Mouse (Mus musculus) limb, embryonic 13.5 days (tissue): ENCODE results near the gene Gimap8. TPM values are rescaled to one million over a fixed set of nuclear protein-coding genes. Genes with fewer than 3 reads are reported as not detected.

Experiments
- ATAC-seq: fragments of 200-750 bp; cut with Nextera tagmentation; 2 replicates; pipeline ENCODE4 v1.8.0; 2017; ENCODE audit warnings: low read depth, moderate number of reproducible peaks, moderate TSS enrichment; ENCODE audit not compliant: low FRiP score
- H3K27ac ChIP-seq: fragments of 300-500 bp; sonication (generic); 2 replicates; pipeline ENCODE4 v1.5.1; 2015; ENCODE audit warnings: inconsistent platforms, mild to moderate bottlenecking, moderate library complexity
- H3K27me3 ChIP-seq: fragments of 300-500 bp; sonication (generic); 2 replicates; pipeline ENCODE4 v1.6.1; 2015; ENCODE audit warnings: mild to moderate bottlenecking, inconsistent platforms
- H3K36me3 ChIP-seq: fragments of 300-500 bp; sonication (generic); 2 replicates; pipeline ENCODE4 v1.6.1; 2015; ENCODE audit warnings: inconsistent platforms, mild to moderate bottlenecking, moderate library complexity
- H3K4me1 ChIP-seq: fragments of 300-500 bp; sonication (generic); 2 replicates; pipeline ENCODE4 v1.6.1; 2015; ENCODE audit warnings: inconsistent platforms
- H3K4me2 ChIP-seq: fragments of 300-500 bp; sonication (generic); replicated peaks from 2 replicates; pipeline ENCODE4 v1.6.1; 2015; ENCODE audit warnings: inconsistent platforms, mild to moderate bottlenecking, moderate library complexity
- H3K4me3 ChIP-seq: fragments of 300-500 bp; sonication (generic); 2 replicates; pipeline ENCODE4 v1.5.1; 2015; ENCODE audit warnings: moderate library complexity, mild to moderate bottlenecking, inconsistent platforms
- H3K9ac ChIP-seq: fragments of 300-500 bp; sonication (generic); 2 replicates; pipeline ENCODE4 v1.6.1; 2015; ENCODE audit warnings: mild to moderate bottlenecking, inconsistent platforms
- H3K9me3 ChIP-seq: fragments of 300-500 bp; sonication (generic); 2 replicates; pipeline ENCODE4 v1.6.1; 2016; ENCODE audit warnings: inconsistent platforms
- WGBS: fragments of 180-500 bp; shearing (Covaris S2); methylation state at CpG from one replicate; pipeline ENCODE4 v1.1.7; 2015; 5-methylcytosine and 5-hydroxymethylcytosine counted together
- polyA plus RNA-seq: library from polyadenylated mRNA; unstranded; fragments of >200 nt; fragmentation: Nextera tagmentation; extraction: Ambion mirVana; gene quantifications from 2 replicates; pipeline ENCODE4 v1.2.1, GENCODE M21; 2015

Gimap8 gene
- polyA plus RNA-seq, 1 experiment from 2014 or later: 0.70 TPM

GRCm38 (mm10) chr6:48700251-48701075, 53.4 kb downstream of the Gimap8 start:
- no peak overlapping the region for H3K4me3 ChIP-seq
- WGBS: 51% methylated on average over 5 of the region's 5 CpGs
- H3K36me3 ChIP-seq: no peaks in the 10 kb centered on the region
- no peak overlapping the region for H3K9ac ChIP-seq
- H3K27ac ChIP-seq: no peak overlapping the region; the same call in 1 of the 2 replicates
- H3K4me2 ChIP-seq: no peak overlapping the region
- no peaks in the 10 kb centered on the region for H3K9me3 ChIP-seq
- ATAC-seq: no peak
- no peaks in the 10 kb centered on the region for H3K27me3 ChIP-seq
- H3K4me1 ChIP-seq: no peaks in the 10 kb centered on the region

- no peak for ATAC-seq
- Histone ChIP-seq H3K27ac (no peak overlapping the region), H3K36me3 (no peaks in the 10 kb centered on the region), H3K4me3 (no peak overlapping the region), H3K4me2 (no peak overlapping the region), H3K27me3 (no peaks in the 10 kb centered on the region), H3K9me3 (no peaks in the 10 kb centered on the region), H3K9ac (no peak overlapping the region), H3K4me1 (no peaks in the 10 kb centered on the region)
- WGBS: 79% methylated on average over 7 of the region's 7 CpGs
Measured at GRCm38 (mm10) chr6:48702146-48702545, 55.1 kb downstream of the Gimap8 start.

- Histone ChIP-seq H3K4me1 (no peaks in the 10 kb centered on the region), H3K9me3 (no peaks in the 10 kb centered on the region), H3K9ac (no peak overlapping the region), H3K4me2 (no peak overlapping the region), H3K4me3 (no peak overlapping the region), H3K36me3 (no peaks in the 10 kb centered on the region), H3K27ac (no peak overlapping the region), H3K27me3 (no peaks in the 10 kb centered on the region)
- no peak for ATAC-seq
- WGBS: 60% methylated on average over 5 of the region's 5 CpGs
Measured at GRCm38 (mm10) chr6:48702601-48703000, 55.6 kb downstream of the Gimap8 start.

- no peaks in the 10 kb centered on the region for H3K36me3 ChIP-seq
- no peak overlapping the region for H3K4me3 ChIP-seq
- no peak for ATAC-seq
- H3K27ac ChIP-seq: no peak overlapping the region
- H3K27me3 ChIP-seq: no peaks in the 10 kb centered on the region
- H3K9ac ChIP-seq: no peak overlapping the region
- no peak overlapping the region for H3K4me2 ChIP-seq
- H3K4me1 ChIP-seq: peaks cover 5% of the 10 kb centered on the region
- H3K9me3 ChIP-seq: no peaks in the 10 kb centered on the region
Measured at GRCm38 (mm10) chr6:48704146-48704545, 57.1 kb downstream of the Gimap8 start.

GRCm38 (mm10) chr6:48706130-48706529, 59.1 kb downstream of the Gimap8 start:
- WGBS: 68% methylated on average over 3 of the region's 3 CpGs
- ATAC-seq: no peak
- Histone ChIP-seq H3K9me3 (no peaks in the 10 kb centered on the region), H3K27ac (no peak overlapping the region), H3K27me3 (no peaks in the 10 kb centered on the region), H3K4me3 (no peak overlapping the region), H3K36me3 (no peaks in the 10 kb centered on the region), H3K4me2 (no peak overlapping the region), H3K4me1 (peaks cover 5% of the 10 kb centered on the region), H3K9ac (no peak overlapping the region)

Other genes with a start within 250 kb of the Gimap8 start
- 23.0 and 24.7 TPM in 2 replicates for gene Zfp467, start 201.4 kb upstream of the Gimap8 start, polyA plus RNA-seq
- 0.23 and 0.47 TPM in 2 replicates for gene Sspo, start 199.0 kb upstream of the Gimap8 start, polyA plus RNA-seq
- gene Atp6v0e2, start 109.6 kb upstream of the Gimap8 start, polyA plus RNA-seq: 9.2 and 9.3 TPM in 2 replicates
- 6.9 and 11.6 TPM in 2 replicates for gene Lrrc61, start 92.4 kb upstream of the Gimap8 start, polyA plus RNA-seq
- gene Rarres2, start 74.4 kb upstream of the Gimap8 start, polyA plus RNA-seq: 10.3 and 10.9 TPM in 2 replicates
- not detected in 2 replicates for gene Gm45021, start 57.6 kb upstream of the Gimap8 start, polyA plus RNA-seq
- 30.7 and 34.1 TPM in 2 replicates for gene Repin1, start 53.4 kb upstream of the Gimap8 start, polyA plus RNA-seq
- 0.73 TPM in 1 of 2 replicates, not detected in the other for gene Gm44965, start 53.3 kb upstream of the Gimap8 start, polyA plus RNA-seq
- 7.2 and 7.7 TPM in 2 replicates for gene Zfp775, start 45.2 kb upstream of the Gimap8 start, polyA plus RNA-seq
- 0.75 and 0.89 TPM in 2 replicates for gene AI854703, start 20.5 kb upstream of the Gimap8 start, polyA plus RNA-seq
- 7.0 and 7.7 TPM in 2 replicates for gene Gimap9, start 28.9 kb downstream of the Gimap8 start, polyA plus RNA-seq
- gene Gimap4, start 37.3 kb downstream of the Gimap8 start, polyA plus RNA-seq: 12.5 and 12.9 TPM in 2 replicates
- 18.1 and 18.5 TPM in 2 replicates for gene Gimap6, start 61.0 kb downstream of the Gimap8 start, polyA plus RNA-seq
- 0.94 and 2.3 TPM in 2 replicates for gene Gm28053, start 71.4 kb downstream of the Gimap8 start, polyA plus RNA-seq
- not detected in 2 replicates for gene Gimap7, start 71.4 kb downstream of the Gimap8 start, polyA plus RNA-seq
- gene Gimap1, start 91.8 kb downstream of the Gimap8 start, polyA plus RNA-seq: 9.8 and 10.4 TPM in 2 replicates
- 3.0 and 3.4 TPM in 2 replicates for gene Gimap5, start 99.0 kb downstream of the Gimap8 start, polyA plus RNA-seq
- not detected in 2 replicates for gene Gimap3, start 123.6 kb downstream of the Gimap8 start, polyA plus RNA-seq
- gene Tmem176a, start 193.7 kb downstream of the Gimap8 start, polyA plus RNA-seq: 56.6 and 63.0 TPM in 2 replicates
- gene Tmem176b, start 194.3 kb downstream of the Gimap8 start, polyA plus RNA-seq: 224 and 226 TPM in 2 replicates
- not detected in 2 replicates for gene Aoc1, start 225.7 kb downstream of the Gimap8 start, polyA plus RNA-seq